In the genomic region with DNA sequence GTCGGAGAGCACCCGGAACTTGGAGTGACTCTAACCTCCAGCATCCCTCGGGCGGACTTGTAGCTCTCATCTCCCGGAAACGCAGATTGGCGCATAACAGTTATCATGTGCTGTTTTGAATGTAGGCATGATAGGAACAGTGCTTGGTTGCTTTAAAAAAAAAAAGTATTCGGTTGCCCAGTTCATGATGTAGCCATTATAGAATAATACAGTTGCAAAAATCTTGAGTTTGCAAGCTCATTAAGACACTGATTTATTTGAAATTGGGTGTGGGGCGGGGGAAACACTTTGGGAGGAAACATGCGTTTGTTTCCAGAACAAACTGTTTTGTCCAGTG, we compare ENCODE assay signal across 9 mouse cellular contexts. TPM values are rescaled to one million over a fixed set of nuclear protein-coding genes. Genes with fewer than 3 reads are reported as not detected.
DNase-seq lines count a peak whose midpoint lies in the region; ATAC-seq lines count a peak whose summit lies in the region.
"Had no signal": no experiment of that assay in that cellular context is flagged by ENCODE, and none has a peak within 500 bp of the region (broad histone marks: within the 10 kb centered on the region; RNA-seq: fewer than 3 reads in every experiment).

No protein-coding gene starts in this region.

- 8% methylated on average over 10 of the region's 10 CpGs for WGBS in kidney, embryonic 16.5 days
- 11% methylated on average over 10 of the region's 10 CpGs for WGBS in hindbrain, embryonic 15.5 days
- 9% methylated on average over 10 of the region's 10 CpGs for WGBS in midbrain, embryonic 15.5 days

- H3K36me3 ChIP-seq in kidney, embryonic 16.5 days (ENCODE audit: insufficient read depth, low read length), result no peaks in the 10 kb centered on the region
- H3K36me3 ChIP-seq in hindbrain, embryonic 15.5 days, result no peaks in the 10 kb centered on the region
- no peaks in the 10 kb centered on the region for H3K36me3 ChIP-seq in midbrain, embryonic 15.5 days (replicated peaks)

- no peak for ATAC-seq in kidney, embryonic 16.5 days (ENCODE audit: low FRiP score, low TSS enrichment)
- no peak for ATAC-seq in hindbrain, embryonic 15.5 days (ENCODE audit: low FRiP score, low read depth)
- ATAC-seq in midbrain, embryonic 15.5 days (replicated peaks), result no peak

- no peak for DNase-seq in kidney, postnatal 10 days
- DNase-seq in c-Kit-positive CD71-negative TER-119-negative erythroid progenitor cells, embryonic 14.5 days (ENCODE audit: low read depth), result peak; percentile 46
- DNase-seq in ovary, postnatal 10 days (ENCODE audit: low spot score), result no peak
- no peak for DNase-seq in ovary, postnatal 14 days (ENCODE audit: low spot score)
- no peak for DNase-seq in lung, postnatal 14 days

- H3K27ac ChIP-seq in kidney, embryonic 16.5 days (ENCODE audit: low read length), result peak overlapping the region; percentile 78
- peak overlapping the region; percentile 82 for H3K27ac ChIP-seq in hindbrain, embryonic 15.5 days (replicated peaks)
- peak overlapping the region; percentile 84 for H3K27ac ChIP-seq in midbrain, embryonic 15.5 days

- H3K4me3 ChIP-seq in kidney, embryonic 16.5 days (ENCODE audit: low read length), result peak overlapping the region; percentile 84
- peak overlapping the region; percentile 80 for H3K4me3 ChIP-seq in hindbrain, embryonic 15.5 days
- peak overlapping the region; percentile 89 for H3K4me3 ChIP-seq in midbrain, embryonic 15.5 days

- H3K4me1 ChIP-seq in kidney, embryonic 16.5 days (ENCODE audit: insufficient read depth, low read length), result no peaks in the 10 kb centered on the region
- H3K4me1 ChIP-seq in hindbrain, embryonic 15.5 days (replicated peaks), result peaks cover 11% of the 10 kb centered on the region
- H3K4me1 ChIP-seq in midbrain, embryonic 15.5 days, result peaks cover 12% of the 10 kb centered on the region

- peak overlapping the region; percentile 79 for H3K9ac ChIP-seq in kidney, embryonic 16.5 days (replicated peaks; ENCODE audit: low read length)
- peak overlapping the region; percentile 74 for H3K9ac ChIP-seq in hindbrain, embryonic 15.5 days
- H3K9ac ChIP-seq in midbrain, embryonic 15.5 days, result peak overlapping the region; percentile 65

- no peaks in the 10 kb centered on the region for H3K9me3 ChIP-seq in kidney, embryonic 16.5 days (ENCODE audit: low read length)
- H3K9me3 ChIP-seq in hindbrain, embryonic 15.5 days, result no peaks in the 10 kb centered on the region
- no peaks in the 10 kb centered on the region for H3K9me3 ChIP-seq in midbrain, embryonic 15.5 days

- H3K4me2 ChIP-seq in kidney, embryonic 16.5 days (replicated peaks; ENCODE audit: low read depth, low read length), result peak overlapping the region; percentile 67
- H3K4me2 ChIP-seq in hindbrain, embryonic 15.5 days, result peak overlapping the region; percentile 58
- H3K4me2 ChIP-seq in midbrain, embryonic 15.5 days, result peak overlapping the region; percentile 57

- peaks cover 6% of the 10 kb centered on the region for H3K27me3 ChIP-seq in kidney, embryonic 16.5 days (ENCODE audit: insufficient read depth, low read length)
- no peaks in the 10 kb centered on the region for H3K27me3 ChIP-seq in hindbrain, embryonic 15.5 days
- H3K27me3 ChIP-seq in midbrain, embryonic 15.5 days (replicated peaks), result no peaks in the 10 kb centered on the region

RNA-seq across cellular contexts. Expression of a gene that starts 0.7 kb away (rescaled TPM):
- 33.1 and 34.4 TPM in 2 replicates for polyA plus RNA-seq in kidney, embryonic 16.5 days (2015; fragmentation: Nextera tagmentation; extraction: Ambion mirVana)
- 27.3 and 33.8 TPM in 2 replicates for polyA plus RNA-seq in hindbrain, embryonic 15.5 days (2015; fragmentation: Nextera tagmentation; extraction: Ambion mirVana)
- 25.0 and 26.8 TPM in 2 replicates for polyA plus RNA-seq in midbrain, embryonic 15.5 days (2015; fragmentation: Nextera tagmentation; extraction: Ambion mirVana)

RNA-seq across cellular contexts. Expression of a gene that starts 40.0 kb away (rescaled TPM):
- polyA plus RNA-seq in kidney, embryonic 16.5 days (2015; fragmentation: Nextera tagmentation; extraction: Ambion mirVana), result 0.09 TPM in 1 of 2 replicates, not detected in the other
- 0.04 and 0.09 TPM in 2 replicates for polyA plus RNA-seq in hindbrain, embryonic 15.5 days (2015; fragmentation: Nextera tagmentation; extraction: Ambion mirVana)
- polyA plus RNA-seq in midbrain, embryonic 15.5 days (2015; fragmentation: Nextera tagmentation; extraction: Ambion mirVana), result 0.18 and 0.19 TPM in 2 replicates
- polyA plus RNA-seq: gonadal fat pad, adult 2 months had no signal
